Mouse (Mus musculus) ES-E14 (cell line): ENCODE measurements around the gene Olfr132. TPM values are rescaled to one million over a fixed set of nuclear protein-coding genes. Genes with fewer than 3 reads are reported as not detected.

Experiments used
- DNase-seq: peaks from one replicate; pipeline ENCODE4 v3.0.0-alpha.2; 2013; ENCODE audit warnings: low read depth, low spot score
- H3K27ac ChIP-seq: 2 replicates; pipeline ENCODE4 v1.5.1; 2012; ENCODE audit warnings: low read depth, mild to moderate bottlenecking, low read length, moderate library complexity, mixed read lengths; ENCODE audit not compliant: poor library complexity, insufficient read depth, severe bottlenecking
- H3K36me3 ChIP-seq: 2 replicates; pipeline ENCODE4 v1.6.1; 2012; ENCODE audit warnings: mild to moderate bottlenecking, low read length, moderate library complexity, mixed read lengths; ENCODE audit not compliant: control insufficient read depth, poor library complexity, insufficient read depth, severe bottlenecking
- H3K4me1 ChIP-seq, 2 experiments: fragments of 150-350 bp in 1 of 2; sonication (generic) in 1 of 2; 2 replicates each; pipeline ENCODE4 v1.6.1; 2012; ENCODE audit warnings: low read length in 2 of 2, mild to moderate bottlenecking in 1 of 2, mixed read lengths in 1 of 2; ENCODE audit not compliant: control insufficient read depth in 2 of 2, insufficient read depth in 2 of 2, poor library complexity in 1 of 2
- H3K4me3 ChIP-seq, 2 experiments: fragments of 150-350 bp in 1 of 2; sonication (generic) in 1 of 2; 2 replicates each; pipeline ENCODE4 v1.5.1; 2012; ENCODE audit warnings: low read length in 2 of 2, low read depth in 1 of 2, mild to moderate bottlenecking in 1 of 2, mixed read lengths in 1 of 2; ENCODE audit not compliant: insufficient read depth in 1 of 2, poor library complexity in 1 of 2, severe bottlenecking in 1 of 2
- H3K9ac ChIP-seq: 2 replicates; pipeline ENCODE4 v1.6.1; 2012; ENCODE audit warnings: low read depth, mild to moderate bottlenecking, low read length, mixed read lengths; ENCODE audit not compliant: poor library complexity, insufficient read depth, severe bottlenecking
- H3K9me3 ChIP-seq: fragments of 150-350 bp; sonication (generic); 2 replicates; pipeline ENCODE4 v1.6.1; 2012; ENCODE audit warnings: low read depth, mild to moderate bottlenecking, low read length; ENCODE audit not compliant: control insufficient read depth, insufficient read depth
- CHD2 ChIP-seq: IDR thresholded peaks from 2 replicates; pipeline ENCODE4 v1.6.1; 2014; ENCODE audit warnings: mild to moderate bottlenecking, low read depth, low read length, inconsistent platforms
- HCFC1 ChIP-seq: IDR thresholded peaks from 2 replicates; pipeline ENCODE4 v1.6.1; 2012; ENCODE audit warnings: low read length, inconsistent platforms, borderline replicate concordance; ENCODE audit not compliant: insufficient read depth
- MAFK ChIP-seq: IDR thresholded peaks from 2 replicates; pipeline ENCODE4 v1.6.1; 2014; ENCODE audit warnings: mild to moderate bottlenecking, low read depth, low read length, inconsistent platforms; ENCODE audit not compliant: insufficient read depth
- ZC3H11A ChIP-seq: IDR thresholded peaks from 2 replicates; pipeline ENCODE4 v1.6.1; 2012; ENCODE audit warnings: low read depth, mild to moderate bottlenecking, inconsistent platforms, low read length, borderline replicate concordance
- ZNF384 ChIP-seq: IDR thresholded peaks from 2 replicates; pipeline ENCODE4 v1.6.1; 2012; ENCODE audit warnings: low read depth, low read length, inconsistent platforms
- in situ Hi-C, 2 experiments: fragments of 600-800 bp; cut with MboI; formaldehyde crosslinking; loops; one replicate each; pipeline ENCODE4 v1.15.1; 2025; ENCODE audit warnings: low sequenced_read_pairs in 2 of 2, inconsistent platforms in 1 of 2; ENCODE audit not compliant: unreplicated experiment in 2 of 2
- total RNA-seq: library from RNA; depleted of rRNA; stranded (reverse); fragments of 300-350 nt; gene quantifications from 2 replicates; pipeline ENCODE4 v1.2.3, GENCODE M21; 2012; rRNA removed

Olfr132 gene
- total RNA-seq, 1 experiment = not detected

DNA sequence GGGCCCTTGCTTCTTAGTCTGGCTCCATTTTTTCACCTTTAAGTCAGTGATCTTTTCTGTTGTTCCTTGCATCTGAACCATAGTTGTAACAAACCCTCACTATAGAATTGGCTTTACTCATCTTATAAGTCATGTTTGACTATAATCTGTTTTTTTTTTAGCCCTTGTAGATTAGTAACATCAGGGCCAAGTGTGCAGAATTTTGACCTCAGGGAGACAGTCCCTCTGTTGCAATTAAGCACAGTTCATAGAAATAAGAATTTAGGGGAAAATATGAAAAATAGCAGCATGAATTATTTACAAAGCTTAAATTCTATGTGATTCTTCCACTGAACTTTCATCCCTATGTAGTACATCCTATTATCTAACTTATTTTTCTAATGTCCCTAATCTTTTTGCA lies 45.7 kb downstream of the Olfr132 start, which contains the start of gene Olfr131:
TSS of gene Olfr131 (minus strand) at position 101 of the 400 bp plus-strand sequence.
- no peak within 1 kb of the TSS for H3K4me3 ChIP-seq

GRCm38 (mm10) chr17:38082364-38082763 lies 52.0 kb downstream of the Olfr132 start:
- in situ Hi-C loops = no loop called here
- no peaks in the 10 kb centered on the region for H3K36me3 ChIP-seq
- no peak for TF ChIP-seq CHD2
- TF ChIP-seq MAFK = no peak
- no peak for TF ChIP-seq ZNF384
- TF ChIP-seq ZC3H11A = no peak
- TF ChIP-seq HCFC1 = no peak

More for the DNA sequence above, 45.7 kb downstream of the Olfr132 start, which contains the start of gene Olfr131:
- H3K36me3 ChIP-seq = no peaks in the 10 kb centered on the region
- no peaks in the 10 kb centered on the region for H3K4me1 ChIP-seq
- in situ Hi-C loops = no loop called here
- H3K9ac ChIP-seq = no peak within 1 kb of the TSS
- H3K27ac ChIP-seq = no peak within 1 kb of the TSS
- no peak for TF ChIP-seq ZNF384
- TF ChIP-seq ZC3H11A = no peak
- TF ChIP-seq CHD2 = no peak
- no peak for TF ChIP-seq MAFK
- TF ChIP-seq HCFC1 = no peak
- DNase-seq = no peak
- no peaks in the 10 kb centered on the region for H3K9me3 ChIP-seq

More at GRCm38 (mm10) chr17:38082364-38082763, 52.0 kb downstream of the Olfr132 start:
- Histone ChIP-seq H3K9me3 (no peaks in the 10 kb centered on the region), H3K4me1 (no peaks in the 10 kb centered on the region), H3K4me3 (no peak overlapping the region), H3K9ac (no peak overlapping the region), H3K27ac (no peak overlapping the region)
- DNase-seq = no peak

Other genes starting within 250 kb of the Olfr132 start
- not detected in 2 replicates for gene Olfr127, start 234.1 kb downstream of the Olfr132 start, total RNA-seq
- not detected in 2 replicates for gene Olfr128, start 214.0 kb downstream of the Olfr132 start, total RNA-seq
- gene Olfr761, start 181.4 kb downstream of the Olfr132 start, total RNA-seq = not detected in 2 replicates
- not detected in 2 replicates for gene Olfr129, start 74.4 kb downstream of the Olfr132 start, total RNA-seq
- gene Olfr130, start 70.6 kb downstream of the Olfr132 start, total RNA-seq = not detected in 2 replicates
- gene Olfr131, start 45.8 kb downstream of the Olfr132 start, total RNA-seq = not detected in 2 replicates
- not detected in 2 replicates for gene Olfr133, start 10.8 kb upstream of the Olfr132 start, total RNA-seq
- not detected in 2 replicates for gene Olfr134, start 36.9 kb upstream of the Olfr132 start, total RNA-seq
- gene Olfr135, start 69.8 kb upstream of the Olfr132 start, total RNA-seq = not detected in 2 replicates
- not detected in 2 replicates for gene Olfr138, start 126.5 kb upstream of the Olfr132 start, total RNA-seq
- not detected in 2 replicates for gene Olfr137, start 173.0 kb upstream of the Olfr132 start, total RNA-seq
- not detected in 2 replicates for gene Olfr136, start 195.3 kb upstream of the Olfr132 start, total RNA-seq